Mouse (Mus musculus): ENCODE measurements around the gene 1700102P08Rik. TPM values are rescaled to one million over a fixed set of nuclear protein-coding genes. Genes with fewer than 3 reads are reported as not detected.

Gene 1700102P08Rik
- polyA plus RNA-seq, 1 experiment from 2014 or later, result 2.0 TPM

DNA sequence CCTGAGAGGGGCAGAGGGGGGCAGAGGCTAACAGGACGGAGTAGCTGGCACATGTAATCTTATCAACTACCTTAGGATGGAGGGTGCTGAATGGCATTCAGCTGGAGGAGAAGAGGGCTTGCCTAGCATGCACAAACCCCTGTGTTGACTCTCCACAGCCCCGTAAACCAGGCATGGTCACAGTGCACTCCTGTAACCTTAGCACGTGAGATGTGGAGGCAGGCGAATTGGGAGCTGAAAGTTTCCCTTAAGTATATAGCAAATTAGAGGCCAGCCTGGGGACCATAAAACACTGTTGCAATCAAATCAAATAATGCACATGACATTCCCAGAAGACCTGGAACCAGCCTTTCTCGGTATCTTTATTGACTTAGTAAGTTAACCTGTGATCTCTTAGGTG lies 13.9 kb upstream of the 1700102P08Rik start:
- Histone ChIP-seq H3K36me3 (ENCODE audit: control insufficient read depth, insufficient read depth) (peaks cover 48% of the 10 kb centered on the region), H3K27me3 (replicated peaks; ENCODE audit: control insufficient read depth, insufficient read depth, low read length) (no peaks in the 10 kb centered on the region), H3K4me1 (replicated peaks; ENCODE audit: control insufficient read depth, insufficient read depth, low read length) (no peaks in the 10 kb centered on the region), H3K9me3 (ENCODE audit: control insufficient read depth, low read length) (no peaks in the 10 kb centered on the region), H3K27ac (ENCODE audit: low read length) (no peak overlapping the region), H3K4me2 (ENCODE audit: low read length) (no peak overlapping the region), H3K4me3 (replicated peaks; ENCODE audit: low read length) (no peak overlapping the region), H3K9ac (replicated peaks; ENCODE audit: low read depth, low read length) (no peak overlapping the region)
- WGBS, result 97% methylated on average over 5 of the region's 5 CpGs
- ATAC-seq, result no peak

DNA sequence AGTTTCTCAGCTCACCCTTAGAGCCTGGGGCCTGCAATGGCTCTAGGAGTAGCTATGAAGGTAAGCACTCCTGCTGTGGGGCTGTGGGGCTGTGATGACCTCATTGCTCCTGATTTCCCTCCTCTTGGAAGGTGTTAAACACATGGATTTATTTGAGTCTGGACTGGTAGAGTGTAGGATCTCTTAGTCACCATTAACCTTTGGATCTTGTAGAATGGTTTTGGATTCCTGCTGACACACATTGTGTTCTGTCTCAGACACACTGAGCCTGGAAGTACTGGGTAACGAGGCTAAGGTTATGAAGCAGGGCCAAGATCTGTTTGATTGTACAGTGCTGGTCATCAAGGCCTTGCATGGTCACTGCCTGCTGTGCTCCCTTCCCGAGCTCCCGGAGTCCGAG lies 13.3 kb upstream of the 1700102P08Rik start:
- WGBS, result 81% methylated on average over 4 of the region's 4 CpGs
- no peaks in the 10 kb centered on the region for H3K27me3 ChIP-seq (replicated peaks; ENCODE audit: control insufficient read depth, insufficient read depth, low read length)
- no peak overlapping the region for H3K27ac ChIP-seq (ENCODE audit: low read length)
- no peak overlapping the region for H3K9ac ChIP-seq (replicated peaks; ENCODE audit: low read depth, low read length)
- ATAC-seq, result no peak
- H3K9me3 ChIP-seq (ENCODE audit: control insufficient read depth, low read length), result no peaks in the 10 kb centered on the region
- no peak overlapping the region for H3K4me2 ChIP-seq (ENCODE audit: low read length)
- peaks cover 50% of the 10 kb centered on the region for H3K36me3 ChIP-seq (ENCODE audit: control insufficient read depth, insufficient read depth)
- H3K4me3 ChIP-seq (replicated peaks; ENCODE audit: low read length), result no peak overlapping the region
- no peaks in the 10 kb centered on the region for H3K4me1 ChIP-seq (replicated peaks; ENCODE audit: control insufficient read depth, insufficient read depth, low read length)

DNA sequence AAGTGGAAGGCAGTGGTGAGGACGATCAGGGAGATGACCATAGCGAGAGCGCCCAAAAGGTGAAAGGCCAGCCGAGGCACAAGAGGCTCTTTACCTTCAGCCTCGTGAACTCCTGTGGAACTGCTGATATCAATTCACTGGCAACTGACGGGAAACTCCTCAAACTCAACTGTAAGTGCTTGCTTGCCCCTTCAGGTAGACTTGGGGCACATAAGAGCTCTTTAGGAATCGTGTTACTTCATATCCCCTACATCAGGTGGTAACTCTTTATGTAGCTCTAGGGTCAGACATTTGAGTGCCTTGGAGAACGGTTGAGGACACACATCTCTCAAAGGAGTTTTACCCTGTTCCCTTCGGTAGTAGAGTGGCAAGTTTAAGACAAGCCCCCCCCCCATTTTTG lies 11.2 kb upstream of the 1700102P08Rik start:
- no peak overlapping the region for H3K9ac ChIP-seq (replicated peaks; ENCODE audit: low read depth, low read length)
- peaks cover 55% of the 10 kb centered on the region for H3K36me3 ChIP-seq (ENCODE audit: control insufficient read depth, insufficient read depth)
- no peaks in the 10 kb centered on the region for H3K27me3 ChIP-seq (replicated peaks; ENCODE audit: control insufficient read depth, insufficient read depth, low read length)
- no peak overlapping the region for H3K27ac ChIP-seq (ENCODE audit: low read length)
- H3K4me2 ChIP-seq (ENCODE audit: low read length), result no peak overlapping the region
- no peak for ATAC-seq
- no peaks in the 10 kb centered on the region for H3K9me3 ChIP-seq (ENCODE audit: control insufficient read depth, low read length)
- no peaks in the 10 kb centered on the region for H3K4me1 ChIP-seq (replicated peaks; ENCODE audit: control insufficient read depth, insufficient read depth, low read length)
- H3K4me3 ChIP-seq (replicated peaks; ENCODE audit: low read length), result no peak overlapping the region
- 92% methylated on average over 9 of the region's 9 CpGs for WGBS

DNA sequence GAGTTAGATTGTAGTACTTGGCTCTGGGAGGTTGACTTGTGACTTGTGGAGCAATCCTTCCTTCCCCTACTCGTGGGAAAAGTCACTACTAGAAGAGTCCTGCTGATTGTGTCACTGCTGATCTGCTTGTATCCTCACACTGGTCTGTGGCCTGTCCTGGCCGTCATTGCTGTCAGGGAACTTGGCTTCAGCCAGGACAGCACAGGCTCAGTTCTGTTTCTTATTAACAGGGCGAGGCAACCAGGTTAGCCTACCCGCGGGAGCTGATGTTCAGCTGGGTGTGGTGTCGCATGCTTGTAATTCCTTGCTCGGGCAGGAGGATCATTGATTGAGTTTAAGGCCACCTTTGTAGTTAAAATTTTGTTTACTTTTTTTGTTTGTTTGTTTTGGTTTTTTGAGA lies 7.6 kb upstream of the 1700102P08Rik start:
- Histone ChIP-seq H3K36me3 (ENCODE audit: control insufficient read depth, insufficient read depth) (peaks cover 50% of the 10 kb centered on the region), H3K4me3 (replicated peaks; ENCODE audit: low read length) (no peak overlapping the region), H3K9me3 (ENCODE audit: control insufficient read depth, low read length) (no peaks in the 10 kb centered on the region), H3K4me2 (ENCODE audit: low read length) (no peak overlapping the region), H3K27ac (ENCODE audit: low read length) (no peak overlapping the region), H3K9ac (replicated peaks; ENCODE audit: low read depth, low read length) (no peak overlapping the region), H3K27me3 (replicated peaks; ENCODE audit: control insufficient read depth, insufficient read depth, low read length) (no peaks in the 10 kb centered on the region), H3K4me1 (replicated peaks; ENCODE audit: control insufficient read depth, insufficient read depth, low read length) (no peaks in the 10 kb centered on the region)
- no peak for ATAC-seq
- 82% methylated on average over 7 of the region's 7 CpGs for WGBS

DNA sequence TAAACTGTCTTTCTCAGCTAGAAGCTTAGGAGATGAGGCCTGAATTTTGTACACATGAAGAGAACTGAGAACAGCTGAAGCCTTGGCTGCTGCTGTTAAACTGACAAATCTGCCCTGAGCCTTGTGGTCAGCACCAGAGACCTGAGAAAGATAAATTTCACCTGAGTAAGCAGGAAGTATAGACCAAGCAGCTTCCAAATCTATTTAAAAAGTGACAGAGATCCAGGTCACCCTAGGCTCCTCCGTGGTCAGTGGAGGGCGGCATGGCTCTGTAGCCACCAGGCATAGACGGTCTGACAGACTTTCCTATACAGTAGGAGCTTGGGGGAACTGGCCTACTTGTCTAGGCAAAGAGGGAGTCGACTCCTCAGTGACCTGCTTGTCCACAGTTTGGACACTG lies 5.8 kb upstream of the 1700102P08Rik start:
- Histone ChIP-seq H3K27ac (ENCODE audit: low read length) (no peak overlapping the region), H3K4me1 (replicated peaks; ENCODE audit: control insufficient read depth, insufficient read depth, low read length) (no peaks in the 10 kb centered on the region), H3K27me3 (replicated peaks; ENCODE audit: control insufficient read depth, insufficient read depth, low read length) (no peaks in the 10 kb centered on the region), H3K36me3 (ENCODE audit: control insufficient read depth, insufficient read depth) (peaks cover 48% of the 10 kb centered on the region), H3K4me3 (replicated peaks; ENCODE audit: low read length) (no peak overlapping the region), H3K4me2 (ENCODE audit: low read length) (no peak overlapping the region), H3K9me3 (ENCODE audit: control insufficient read depth, low read length) (no peaks in the 10 kb centered on the region), H3K9ac (replicated peaks; ENCODE audit: low read depth, low read length) (no peak overlapping the region)
- ATAC-seq, result no peak
- 91% methylated on average over 4 of the region's 4 CpGs for WGBS

DNA sequence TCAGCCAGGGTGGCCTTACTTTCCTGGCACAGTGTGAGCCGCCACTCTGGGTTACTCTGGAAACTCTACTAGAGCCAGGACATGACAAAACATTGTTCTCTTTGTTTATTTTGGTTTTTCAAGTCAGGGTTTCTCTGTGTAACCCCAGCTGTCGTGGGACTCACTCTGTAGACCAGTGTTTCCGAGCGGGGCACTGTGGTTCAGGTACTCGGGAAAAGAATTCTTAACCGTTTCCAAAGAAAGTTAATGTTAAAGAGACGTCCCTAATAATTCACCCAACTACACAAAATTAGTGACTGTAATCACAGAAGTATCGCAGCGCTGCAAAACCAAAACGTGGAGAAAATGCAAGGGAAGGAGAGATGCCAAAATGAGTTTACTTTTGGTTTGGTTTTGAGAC lies 4.0 kb upstream of the 1700102P08Rik start:
- no peaks in the 10 kb centered on the region for H3K4me1 ChIP-seq (replicated peaks; ENCODE audit: control insufficient read depth, insufficient read depth, low read length)
- H3K4me3 ChIP-seq (replicated peaks; ENCODE audit: low read length), result no peak overlapping the region
- WGBS, result 85% methylated on average over 10 of the region's 10 CpGs
- H3K9me3 ChIP-seq (ENCODE audit: control insufficient read depth, low read length), result no peaks in the 10 kb centered on the region
- H3K9ac ChIP-seq (replicated peaks; ENCODE audit: low read depth, low read length), result no peak overlapping the region
- no peaks in the 10 kb centered on the region for H3K27me3 ChIP-seq (replicated peaks; ENCODE audit: control insufficient read depth, insufficient read depth, low read length)
- H3K36me3 ChIP-seq (ENCODE audit: control insufficient read depth, insufficient read depth), result peaks cover 50% of the 10 kb centered on the region
- no peak overlapping the region for H3K4me2 ChIP-seq (ENCODE audit: low read length)
- H3K27ac ChIP-seq (ENCODE audit: low read length), result no peak overlapping the region
- no peak for ATAC-seq

DNA sequence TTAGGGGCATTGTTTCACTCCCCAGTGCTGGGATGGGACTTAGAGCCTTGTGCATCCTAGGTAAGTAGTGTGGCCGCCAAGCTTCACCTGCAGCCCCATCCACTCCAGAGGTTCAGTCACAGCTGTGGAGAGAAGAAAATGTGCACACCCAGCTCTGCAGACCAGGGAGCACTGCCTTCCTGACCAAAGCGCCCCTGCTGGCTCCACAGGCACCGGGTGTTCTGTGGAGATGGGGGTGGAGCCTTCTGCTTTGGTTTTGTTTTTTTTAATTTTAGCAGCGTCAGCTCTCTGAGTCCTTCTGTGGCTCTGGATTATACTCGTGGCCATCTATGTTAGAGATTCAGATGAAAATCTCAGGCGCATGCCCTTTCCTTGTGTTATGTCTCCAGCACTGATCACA lies 3.4 kb upstream of the 1700102P08Rik start:
- no peak overlapping the region for H3K9ac ChIP-seq (replicated peaks; ENCODE audit: low read depth, low read length)
- ATAC-seq, result no peak
- H3K4me2 ChIP-seq (ENCODE audit: low read length), result no peak overlapping the region
- no peak overlapping the region for H3K27ac ChIP-seq (ENCODE audit: low read length)
- peaks cover 47% of the 10 kb centered on the region for H3K36me3 ChIP-seq (ENCODE audit: control insufficient read depth, insufficient read depth)
- WGBS, result 87% methylated on average over 6 of the region's 6 CpGs
- H3K4me3 ChIP-seq (replicated peaks; ENCODE audit: low read length), result no peak overlapping the region
- no peaks in the 10 kb centered on the region for H3K4me1 ChIP-seq (replicated peaks; ENCODE audit: control insufficient read depth, insufficient read depth, low read length)
- no peaks in the 10 kb centered on the region for H3K9me3 ChIP-seq (ENCODE audit: control insufficient read depth, low read length)
- H3K27me3 ChIP-seq (replicated peaks; ENCODE audit: control insufficient read depth, insufficient read depth, low read length), result no peaks in the 10 kb centered on the region

DNA sequence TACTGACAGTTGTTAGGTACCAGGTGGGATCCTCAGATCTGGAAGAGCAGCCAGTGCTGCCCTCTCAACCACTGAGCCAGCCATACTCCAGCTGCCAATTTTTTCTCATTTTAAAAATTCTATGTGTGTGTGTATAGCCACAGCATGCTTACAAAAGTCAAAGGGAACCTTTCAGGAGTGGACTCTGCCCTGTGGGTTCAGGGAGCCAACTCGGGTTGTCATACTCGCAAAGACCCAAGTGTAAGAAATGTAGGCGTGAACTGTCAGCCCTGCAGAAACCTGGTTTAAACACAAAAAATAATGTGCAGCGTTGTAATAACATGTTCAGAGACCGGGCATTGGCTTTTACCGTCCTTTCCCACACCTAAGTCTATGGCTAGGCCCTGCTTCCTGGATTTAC lies 1.6 kb downstream of the 1700102P08Rik start:
- no peaks in the 10 kb centered on the region for H3K27me3 ChIP-seq (replicated peaks; ENCODE audit: control insufficient read depth, insufficient read depth, low read length)
- ATAC-seq, result no peak
- no peak overlapping the region for H3K9ac ChIP-seq (replicated peaks; ENCODE audit: low read depth, low read length)
- no peaks in the 10 kb centered on the region for H3K4me1 ChIP-seq (replicated peaks; ENCODE audit: control insufficient read depth, insufficient read depth, low read length)
- no peak overlapping the region for H3K4me2 ChIP-seq (ENCODE audit: low read length)
- H3K27ac ChIP-seq (ENCODE audit: low read length), result no peak overlapping the region
- no peak overlapping the region for H3K4me3 ChIP-seq (replicated peaks; ENCODE audit: low read length)
- H3K9me3 ChIP-seq (ENCODE audit: control insufficient read depth, low read length), result no peaks in the 10 kb centered on the region
- peaks cover 19% of the 10 kb centered on the region for H3K36me3 ChIP-seq (ENCODE audit: control insufficient read depth, insufficient read depth)
- WGBS, result 96% methylated on average over 6 of the region's 6 CpGs

DNA sequence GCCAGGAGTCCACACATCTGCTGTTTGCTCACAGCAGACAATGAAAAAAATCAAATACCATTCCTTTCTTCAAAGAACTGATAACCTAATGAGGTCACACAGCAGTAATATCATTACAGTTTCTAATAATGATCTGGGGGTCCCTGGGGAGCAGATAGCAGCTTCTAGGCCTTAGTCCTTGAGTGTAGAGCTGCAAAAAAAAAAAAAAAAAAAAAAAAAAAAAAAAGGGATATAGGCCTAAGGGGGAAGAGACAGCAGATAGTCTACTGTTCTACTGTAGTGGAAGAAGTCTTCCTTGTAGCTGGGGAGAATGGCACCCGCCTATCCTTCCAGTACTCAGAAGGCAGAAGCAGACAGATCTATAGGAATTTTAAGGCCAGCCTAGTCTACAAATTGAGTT lies 2.8 kb downstream of the 1700102P08Rik start:
- 88% methylated on average over 1 of the region's 1 CpGs for WGBS
- no peaks in the 10 kb centered on the region for H3K9me3 ChIP-seq (ENCODE audit: control insufficient read depth, low read length)
- no peak overlapping the region for H3K9ac ChIP-seq (replicated peaks; ENCODE audit: low read depth, low read length)
- peaks cover 17% of the 10 kb centered on the region for H3K36me3 ChIP-seq (ENCODE audit: control insufficient read depth, insufficient read depth)
- no peak overlapping the region for H3K27ac ChIP-seq (ENCODE audit: low read length)
- ATAC-seq, result no peak
- H3K27me3 ChIP-seq (replicated peaks; ENCODE audit: control insufficient read depth, insufficient read depth, low read length), result no peaks in the 10 kb centered on the region
- H3K4me3 ChIP-seq (replicated peaks; ENCODE audit: low read length), result no peak overlapping the region
- no peaks in the 10 kb centered on the region for H3K4me1 ChIP-seq (replicated peaks; ENCODE audit: control insufficient read depth, insufficient read depth, low read length)
- no peak overlapping the region for H3K4me2 ChIP-seq (ENCODE audit: low read length)

DNA sequence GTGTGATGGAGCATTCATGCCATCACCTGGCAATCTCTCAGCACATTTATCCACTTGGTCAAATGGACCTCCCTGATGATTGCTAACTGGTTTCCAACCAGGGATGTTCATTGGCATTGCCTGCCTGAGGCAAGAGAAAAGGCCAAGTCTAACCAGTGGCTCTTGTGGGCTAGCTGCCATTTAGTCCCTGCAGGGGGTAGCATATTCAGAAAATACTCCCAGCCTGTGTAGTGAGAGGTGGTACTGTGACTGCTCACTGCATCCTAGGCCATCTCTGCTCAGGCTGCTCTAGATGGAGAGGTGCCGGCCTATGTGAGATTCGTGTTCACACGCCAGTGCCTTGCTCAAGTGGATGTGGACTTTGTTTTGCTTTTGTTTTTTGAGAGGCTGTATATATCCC lies 5.7 kb downstream of the 1700102P08Rik start:
- WGBS, result 90% methylated on average over 3 of the region's 3 CpGs
- Histone ChIP-seq H3K4me2 (ENCODE audit: low read length) (no peak overlapping the region), H3K27ac (ENCODE audit: low read length) (no peak overlapping the region), H3K9me3 (ENCODE audit: control insufficient read depth, low read length) (no peaks in the 10 kb centered on the region), H3K36me3 (ENCODE audit: control insufficient read depth, insufficient read depth) (peaks cover under 1% of the 10 kb centered on the region; the same call in 1 of the 2 replicates), H3K4me3 (replicated peaks; ENCODE audit: low read length) (no peak overlapping the region), H3K27me3 (replicated peaks; ENCODE audit: control insufficient read depth, insufficient read depth, low read length) (no peaks in the 10 kb centered on the region), H3K4me1 (replicated peaks; ENCODE audit: control insufficient read depth, insufficient read depth, low read length) (peaks cover 12% of the 10 kb centered on the region), H3K9ac (replicated peaks; ENCODE audit: low read depth, low read length) (no peak overlapping the region)
- no peak for ATAC-seq

Data from forebrain, embryonic 16.5 days (tissue).